Mouse (Mus musculus): Measurements from ENCODE around the gene Zmynd11. TPM values are rescaled to one million over a fixed set of nuclear protein-coding genes. Genes with fewer than 3 reads are reported as not detected.

Zmynd11 gene
- polyA plus RNA-seq (2015; fragmentation: Nextera tagmentation; extraction: Ambion mirVana) = 57.4 and 57.5 TPM in 2 replicates

GRCm38 (mm10) chr13:9764646-9765536 is at the start of gene Zmynd11:
Gene Zmynd11, minus strand, starts transcription at chr13:9765330.

